Mouse (Mus musculus) lung, adult 2 months (tissue): ENCODE measurements around the gene Tmem59.

ENCODE experiments used
- CTCF ChIP-seq: fragments of 200-500 bp; IDR thresholded peaks from 2 replicates; pipeline ENCODE4 v1.5.1; 2011; ENCODE audit warnings: mild to moderate bottlenecking, low read length, control low read depth; ENCODE audit not compliant: insufficient read depth
- POLR2A ChIP-seq: fragments of 200-500 bp; IDR thresholded peaks from 2 replicates; pipeline ENCODE4 v1.6.1; 2011; ENCODE audit warnings: low read depth, mild to moderate bottlenecking, control low read depth, low read length, borderline replicate concordance; ENCODE audit errors: extremely low read depth

DNA sequence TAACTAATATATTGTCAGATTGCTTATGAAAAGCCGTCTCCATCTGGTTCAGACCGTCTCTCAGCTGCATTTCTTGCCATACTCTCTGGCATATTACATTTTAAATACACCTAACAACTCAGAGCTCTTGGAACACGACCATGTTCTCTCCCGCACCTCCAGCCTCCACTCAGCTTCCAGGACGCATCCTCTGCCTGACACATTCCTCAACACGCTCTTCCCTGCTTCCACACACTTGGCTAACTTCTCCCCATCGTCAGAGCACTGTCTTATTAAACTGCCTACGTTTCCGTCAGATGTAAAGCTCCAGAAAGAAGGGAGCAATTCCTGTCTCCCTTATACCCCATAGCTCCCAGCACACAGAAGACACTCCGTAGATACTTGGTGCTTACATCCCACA, 14.9 kb upstream of the Tmem59 start:
- no peak for TF ChIP-seq CTCF
- no peak for TF ChIP-seq POLR2A
